Mouse (Mus musculus): ENCODE data around the gene Optc. TPM values are rescaled to one million over a fixed set of nuclear protein-coding genes. Genes with fewer than 3 reads are reported as not detected.

Optc gene
- polyA plus RNA-seq, 1 experiment, result 1.7 TPM

DNA sequence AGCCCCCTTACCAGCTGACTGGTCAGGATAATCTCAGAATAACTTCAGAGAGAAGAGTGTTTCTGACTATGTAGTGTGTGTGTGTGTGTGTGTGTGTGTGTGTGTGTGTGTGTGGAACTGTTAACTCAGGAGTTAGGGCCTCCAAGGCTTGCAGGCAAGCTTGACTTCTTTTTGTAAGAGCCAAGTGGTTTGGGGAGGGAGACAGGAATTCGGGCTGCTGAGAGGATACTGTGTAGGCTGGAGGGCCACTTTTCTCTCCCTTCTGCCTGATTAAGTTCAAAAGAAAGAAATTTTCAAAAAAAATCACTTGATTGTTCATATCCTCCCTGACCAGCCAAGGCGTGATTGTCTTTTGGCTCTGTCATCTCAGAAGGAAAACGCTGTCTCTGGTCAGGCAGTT, 12.6 kb upstream of the Optc start:
- no peak for DNase-seq (ENCODE audit: extremely low spot score in 1 of 2, low spot score in 1 of 2)

- no peak for DNase-seq (ENCODE audit: extremely low spot score in 1 of 2, low spot score in 1 of 2)
These were observed 10.3 kb upstream of the Optc start for GRCm38 (mm10) chr1:133918088-133918470.

DNA sequence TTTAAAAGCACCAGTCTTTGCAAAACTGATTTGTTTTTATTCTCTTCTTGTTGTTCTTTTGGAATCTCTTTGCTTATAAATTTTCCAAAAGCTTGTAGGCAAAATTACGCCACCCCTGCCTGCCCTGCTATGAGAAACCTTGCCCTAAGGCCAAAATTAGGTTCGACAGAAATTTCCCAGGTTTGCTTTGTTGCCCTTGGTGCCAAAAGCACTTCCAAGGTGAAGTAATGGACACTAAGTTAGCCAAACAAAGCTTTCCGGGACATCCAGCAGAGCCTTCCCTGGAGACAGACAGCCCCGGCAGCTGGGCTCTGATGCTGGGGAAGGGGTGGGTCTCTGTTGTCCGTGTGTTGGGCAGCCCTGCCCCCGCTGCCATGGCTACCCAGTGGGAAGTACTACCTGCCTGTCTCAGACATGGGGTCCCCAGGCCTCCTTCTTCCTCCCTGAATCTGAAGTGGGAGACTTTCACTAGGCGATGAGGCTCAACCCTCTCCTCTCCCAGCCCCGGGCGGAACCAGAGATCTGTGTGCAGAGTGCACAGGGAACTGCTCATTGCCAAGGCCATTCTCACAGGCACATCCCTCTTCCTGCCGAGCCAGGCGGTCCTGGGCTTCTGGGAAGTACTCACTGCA, 9.8 kb upstream of the Optc start:
- no peak for DNase-seq (ENCODE audit: extremely low spot score in 1 of 2, low spot score in 1 of 2)

DNA sequence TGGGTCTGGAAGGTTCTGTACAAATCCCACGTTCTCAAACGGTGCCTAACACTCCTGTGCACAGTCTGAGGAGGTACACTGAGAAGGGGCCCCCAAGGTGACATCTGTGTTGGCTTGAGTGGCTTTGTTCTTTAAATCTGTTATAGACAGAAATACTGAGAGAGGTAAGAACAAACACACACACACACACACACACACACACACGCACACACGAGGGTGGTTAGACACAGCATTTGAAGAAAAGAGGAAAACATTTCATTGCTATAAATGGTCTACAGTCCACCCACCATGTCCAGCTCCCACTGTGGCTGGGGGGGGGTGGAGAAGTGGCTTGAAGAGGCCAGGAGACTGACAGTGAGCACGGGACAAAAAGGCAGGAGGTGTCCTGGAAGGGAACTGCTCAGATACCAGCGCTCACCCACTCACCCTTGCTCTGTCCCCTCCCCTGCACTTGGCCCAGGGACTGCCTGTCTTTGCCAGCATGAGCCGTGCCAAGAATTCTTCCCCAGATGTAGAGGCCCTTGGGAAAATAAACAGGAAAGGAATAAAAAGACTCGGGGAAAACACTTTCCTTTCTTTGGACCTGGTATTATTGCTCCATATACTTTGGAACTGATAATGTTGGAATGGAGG, 8.0 kb upstream of the Optc start:
- DNase-seq (ENCODE audit: extremely low spot score in 1 of 2, low spot score in 1 of 2), result peak in 1 of 2 experiments; percentile 82

- DNase-seq (ENCODE audit: extremely low spot score in 1 of 2, low spot score in 1 of 2), result no peak
These were observed 7.3 kb upstream of the Optc start for GRCm38 (mm10) chr1:133915115-133915514.

- DNase-seq (ENCODE audit: extremely low spot score in 1 of 2, low spot score in 1 of 2), result no peak
These were observed 5.2 kb upstream of the Optc start for GRCm38 (mm10) chr1:133913018-133913417.

DNA sequence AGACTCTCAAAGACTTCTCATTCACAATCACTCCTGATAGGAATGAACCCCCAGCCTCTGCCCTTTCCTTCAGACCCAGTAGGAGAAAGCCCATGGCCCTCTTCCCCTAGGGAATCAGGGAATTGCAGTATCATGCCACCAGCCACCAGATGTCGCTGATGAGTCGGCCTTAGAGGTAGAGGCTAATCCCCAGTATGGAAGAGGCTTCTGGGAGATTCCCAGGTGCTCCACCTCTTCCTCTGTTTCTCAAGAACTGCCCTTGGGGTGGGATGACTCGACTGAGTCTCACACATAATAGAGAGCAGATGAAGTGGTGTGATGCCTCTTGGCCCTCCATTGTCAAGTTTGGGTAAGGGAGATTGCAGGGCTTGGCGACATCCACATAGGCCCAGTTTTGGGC, 3.7 kb upstream of the Optc start:
- DNase-seq (ENCODE audit: extremely low spot score in 1 of 2, low spot score in 1 of 2), result peak in 1 of 2 experiments; percentile 81

DNA sequence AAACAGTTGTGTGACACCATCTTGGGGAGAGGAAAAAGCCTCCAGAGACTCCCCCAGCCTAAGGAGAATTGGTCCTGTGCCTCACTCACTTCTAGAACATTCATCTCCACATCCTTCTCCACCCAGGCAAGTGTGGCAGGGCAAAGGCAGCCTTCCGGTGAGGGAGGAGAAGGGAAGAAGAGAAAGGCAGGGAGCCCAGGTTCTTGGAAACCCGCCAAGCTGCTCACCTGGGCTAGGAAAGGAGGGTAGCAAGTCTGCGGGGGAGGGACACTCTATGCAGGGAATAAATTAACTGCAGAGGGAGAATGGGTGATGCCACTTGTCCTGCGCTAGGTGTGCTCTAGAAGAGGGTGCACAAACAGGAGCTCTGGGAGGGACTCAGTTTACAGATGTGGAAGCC, 3.2 kb upstream of the Optc start:
- DNase-seq (ENCODE audit: extremely low spot score in 1 of 2, low spot score in 1 of 2), result no peak

DNA sequence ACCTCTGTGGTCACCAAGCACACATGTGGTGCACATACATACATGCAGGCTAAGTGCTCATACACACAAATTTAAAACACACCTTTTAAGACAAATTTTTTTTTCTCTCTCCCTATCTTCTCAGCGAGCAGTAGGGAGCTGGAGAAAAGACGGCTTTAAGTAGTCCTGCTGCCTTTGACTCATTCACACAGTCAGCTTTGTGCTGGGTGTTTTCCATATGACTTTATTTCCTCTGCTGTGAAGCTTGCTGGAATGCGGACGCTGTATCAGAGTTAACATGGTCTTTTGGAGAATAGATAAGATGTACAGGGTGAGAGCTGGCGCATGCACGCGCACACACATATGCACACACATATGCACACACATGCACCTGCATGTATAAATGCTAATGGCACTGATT, 2.3 kb upstream of the Optc start:
- DNase-seq (ENCODE audit: extremely low spot score in 1 of 2, low spot score in 1 of 2), result peak in 1 of 2 experiments; percentile 52

DNA sequence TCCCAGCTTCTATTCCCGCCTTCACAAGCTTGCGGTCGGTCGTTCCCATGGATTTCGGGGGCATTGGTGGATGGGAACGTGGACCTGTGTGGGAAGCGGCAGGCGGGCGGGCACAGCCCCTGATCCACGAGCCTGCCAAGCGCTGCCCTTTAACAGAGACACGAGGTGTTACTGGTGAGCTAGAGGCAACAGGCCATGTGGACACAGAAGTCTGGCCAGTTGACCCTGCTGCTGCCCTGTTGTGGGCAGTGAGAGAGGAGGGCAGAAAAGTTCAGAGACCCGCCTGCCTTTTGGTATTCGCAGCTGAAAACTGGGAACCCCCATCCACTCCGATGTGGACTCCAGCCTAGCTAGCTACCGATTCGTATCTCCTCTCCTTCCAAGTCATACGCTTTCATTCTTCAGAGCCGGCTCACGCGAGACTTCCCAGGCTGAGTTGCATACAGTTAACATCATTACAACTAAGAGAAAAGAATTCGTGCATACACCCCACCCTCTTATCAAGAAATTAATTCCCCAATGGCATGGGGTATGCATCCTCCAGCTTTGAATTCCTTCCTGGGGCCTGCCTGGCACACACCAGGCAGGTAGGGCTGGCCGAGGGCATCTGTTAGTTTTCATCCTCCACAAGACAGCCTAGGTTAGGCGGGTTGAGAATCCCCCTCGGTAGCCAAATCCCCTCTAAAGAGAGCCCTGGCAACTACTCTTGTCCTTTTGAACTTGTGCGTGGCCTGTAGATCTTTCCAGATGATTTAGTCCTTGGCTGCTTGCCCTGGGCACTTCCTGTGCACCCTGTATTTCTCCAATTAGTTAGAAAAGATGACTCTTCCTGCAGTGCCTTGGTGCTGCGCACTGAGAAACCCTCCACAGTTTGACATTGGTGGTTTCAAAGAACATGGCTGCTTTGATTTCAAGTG, 1.1 kb upstream of the Optc start:
- DNase-seq (ENCODE audit: extremely low spot score in 1 of 2, low spot score in 1 of 2), result peak in 1 of 2 experiments; percentile 52

DNA sequence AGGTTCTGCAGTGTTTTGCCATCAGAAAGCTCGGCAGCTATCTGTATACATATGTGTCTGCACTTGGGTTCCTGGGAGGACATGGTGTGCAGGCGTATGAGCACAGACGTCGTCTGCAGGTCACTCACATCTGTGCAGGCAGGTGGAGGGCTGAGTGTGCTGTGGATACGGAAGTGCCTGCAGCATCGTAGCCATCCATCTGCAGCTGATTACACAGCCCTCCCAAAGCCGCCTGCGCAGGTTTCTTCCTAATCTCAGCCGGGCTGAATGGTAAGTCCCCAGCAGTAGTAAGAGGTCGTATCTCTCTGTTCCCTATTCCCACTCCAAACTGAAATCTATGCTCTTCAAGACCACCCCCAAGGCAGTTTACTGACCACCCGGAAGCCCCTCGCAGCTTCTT, 1.4 kb downstream of the Optc start:
- no peak for DNase-seq (ENCODE audit: extremely low spot score in 1 of 2, low spot score in 1 of 2)

DNA sequence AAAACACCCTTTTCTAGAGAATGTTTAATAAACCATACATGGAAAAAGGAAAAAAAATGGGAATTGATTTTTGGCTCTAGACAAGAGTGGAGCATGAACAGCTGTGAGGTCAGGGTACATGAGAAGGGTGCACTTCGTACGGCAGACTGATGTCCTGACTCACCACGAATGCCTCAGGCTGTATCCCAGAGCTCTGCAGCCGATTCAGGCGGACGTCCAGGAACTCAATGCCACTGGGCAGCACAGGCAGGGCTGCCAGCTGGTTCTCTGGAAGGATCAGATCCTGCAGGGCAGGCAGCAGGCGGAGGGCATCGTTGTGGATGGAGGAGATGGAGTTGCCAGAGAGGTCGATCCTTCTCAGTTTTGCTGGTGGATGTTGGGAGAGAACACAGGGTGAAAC, 7.0 kb downstream of the Optc start:
- no peak for DNase-seq (ENCODE audit: extremely low spot score in 1 of 2, low spot score in 1 of 2)

DNA sequence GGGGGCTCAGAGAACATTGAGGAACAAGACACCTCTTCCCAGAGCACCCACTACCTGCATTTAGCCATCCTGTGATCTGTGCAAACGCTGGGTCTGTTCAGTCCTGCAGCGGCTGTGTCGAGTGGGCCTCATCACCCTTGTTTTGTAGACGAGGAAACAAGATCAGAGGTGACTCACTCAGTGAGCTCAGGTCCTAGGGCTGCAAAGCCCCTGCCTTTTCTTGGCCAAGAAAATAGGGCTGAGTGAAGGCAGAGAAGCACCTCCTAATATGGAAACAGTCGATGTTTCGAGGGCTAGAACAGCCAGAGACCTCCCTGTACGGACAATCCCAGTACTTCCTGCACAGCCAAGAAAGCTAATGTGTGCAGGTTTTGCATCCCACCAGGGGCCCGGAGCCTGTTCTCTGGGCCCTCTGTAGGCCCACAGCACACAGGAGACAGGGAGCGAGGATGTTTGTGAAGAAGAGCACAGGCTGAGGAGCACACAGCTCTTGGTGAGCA, 8.7 kb downstream of the Optc start:
- DNase-seq (ENCODE audit: extremely low spot score in 1 of 2, low spot score in 1 of 2), result no peak

- peak in 1 of 2 experiments; percentile 69 for DNase-seq (ENCODE audit: extremely low spot score in 1 of 2, low spot score in 1 of 2)
These were observed 10.5 kb downstream of the Optc start for GRCm38 (mm10) chr1:133897293-133897692.

DNA sequence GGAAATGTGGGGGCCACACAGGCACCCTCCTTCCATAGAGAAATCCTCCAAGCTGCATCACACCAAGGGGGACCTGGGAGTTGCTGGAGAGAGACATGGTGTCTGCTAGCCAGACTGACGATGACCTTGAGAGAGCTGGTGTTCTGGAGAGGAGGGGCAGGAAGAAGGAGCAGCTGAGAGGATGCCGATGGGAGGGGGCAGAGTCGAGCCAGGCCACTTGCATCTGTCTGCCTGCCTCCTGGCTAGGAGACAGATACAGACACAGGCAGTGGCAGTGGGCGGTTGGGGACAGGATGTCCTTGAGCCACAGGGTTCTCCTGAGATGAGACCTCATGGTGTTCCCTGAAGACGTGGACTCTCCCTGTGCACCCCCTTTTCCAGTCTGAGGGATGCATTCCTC, 16.3 kb downstream of the Optc start:
- no peak for DNase-seq (ENCODE audit: extremely low spot score in 1 of 2, low spot score in 1 of 2)

DNA sequence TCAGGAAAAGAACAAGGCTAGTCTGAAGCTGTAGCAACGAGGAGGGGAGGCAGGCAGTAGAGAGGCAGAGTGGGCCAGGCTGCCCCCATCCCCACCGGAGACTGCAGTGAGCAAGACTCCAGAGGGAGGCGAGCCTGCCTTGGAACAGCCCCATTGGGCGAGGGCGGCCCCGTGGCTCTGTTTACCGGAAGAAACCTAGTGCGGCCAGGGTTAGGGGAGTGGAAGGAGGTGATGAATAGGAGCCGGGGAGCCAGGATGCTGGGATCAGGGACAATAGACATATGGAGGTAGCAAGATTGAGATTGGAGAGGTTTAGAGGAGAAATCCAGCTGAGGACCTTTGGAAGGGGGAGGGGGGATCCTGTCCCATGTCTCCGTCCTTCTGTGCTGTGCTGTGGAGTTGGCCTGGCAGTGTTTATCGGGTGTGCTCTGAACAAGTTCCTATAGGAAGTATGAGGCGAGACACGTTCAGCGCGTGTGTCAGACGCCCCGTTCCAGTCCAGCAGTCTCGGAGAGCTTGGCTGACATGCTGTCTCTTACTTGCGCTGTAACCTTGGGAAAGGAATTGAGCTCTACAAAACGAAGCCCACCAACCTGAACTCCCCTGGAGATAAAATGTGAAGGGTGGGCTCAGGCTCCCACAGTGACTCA, 17.7 kb downstream of the Optc start:
- DNase-seq (ENCODE audit: extremely low spot score in 1 of 2, low spot score in 1 of 2), result no peak

DNA sequence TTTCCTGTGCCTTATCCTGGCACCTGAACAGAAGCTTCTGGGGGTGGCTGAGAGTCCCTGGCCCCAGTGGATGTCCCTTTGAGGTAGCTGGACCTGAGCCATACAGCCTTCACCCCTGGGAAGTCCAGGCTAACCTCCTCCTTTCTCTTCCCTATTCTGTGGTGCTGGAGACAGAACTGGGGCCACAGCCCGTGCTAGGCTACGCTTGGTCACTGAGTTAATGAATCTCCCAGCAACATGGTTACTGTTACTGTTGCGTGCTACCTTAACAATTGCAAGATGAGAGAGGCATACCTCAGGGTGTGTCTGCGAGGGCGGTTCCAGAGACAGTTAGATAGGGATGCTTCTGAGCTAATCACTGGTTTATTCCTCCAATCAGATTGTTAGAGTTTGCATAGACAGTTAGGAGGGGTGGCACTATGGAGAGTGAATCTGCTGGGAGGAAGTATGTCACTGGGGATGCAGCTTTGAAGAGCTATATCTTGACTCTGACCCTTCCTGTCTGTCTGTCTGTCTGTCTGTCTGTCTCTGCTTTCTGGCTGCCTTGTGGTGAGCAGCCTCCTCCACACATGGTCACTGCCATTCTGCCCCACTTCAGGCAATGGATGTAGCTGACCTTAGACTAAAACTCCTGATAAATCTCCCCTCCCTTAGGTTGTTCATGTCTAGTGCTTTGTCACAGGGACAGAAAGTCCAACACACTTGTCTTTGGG, 20.1 kb downstream of the Optc start:
- no peak for DNase-seq (ENCODE audit: extremely low spot score in 1 of 2, low spot score in 1 of 2)

DNA sequence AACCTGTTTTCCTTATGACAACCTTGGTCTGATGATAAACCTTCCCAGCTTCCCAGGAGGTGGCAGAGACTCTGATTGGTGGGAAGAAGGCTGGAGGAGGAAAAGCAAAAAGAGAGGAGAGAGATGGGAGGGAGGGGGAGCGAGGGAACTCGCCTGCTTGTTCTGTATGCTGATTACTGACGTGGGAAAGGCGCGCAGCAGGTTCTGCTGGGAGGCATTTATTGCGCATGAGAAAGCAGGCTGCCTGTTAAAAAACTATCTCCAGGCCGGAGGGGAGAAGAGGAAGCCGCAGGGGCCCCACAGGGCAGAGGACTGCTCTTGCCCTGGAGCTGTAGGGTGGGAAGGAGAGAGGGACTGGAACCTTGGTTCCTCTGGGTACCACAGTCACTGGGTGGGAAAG, 20.8 kb downstream of the Optc start:
- peak; percentile 77 to 83 for DNase-seq (ENCODE audit: extremely low spot score in 1 of 2, low spot score in 1 of 2)

- DNase-seq (ENCODE audit: extremely low spot score in 1 of 2, low spot score in 1 of 2), result peak in 1 of 2 experiments; percentile 66
These were observed 21.4 kb downstream of the Optc start for GRCm38 (mm10) chr1:133886431-133886830.

GRCm38 (mm10) chr1:133885811-133886210, 22.0 kb downstream of the Optc start:
- no peak for DNase-seq (ENCODE audit: extremely low spot score in 1 of 2, low spot score in 1 of 2)
